Mouse (Mus musculus): ENCODE measurements around the gene Luzp1. TPM values are rescaled to one million over a fixed set of nuclear protein-coding genes. Genes with fewer than 3 reads are reported as not detected.

The Luzp1 gene
- polyA plus RNA-seq, 1 experiment from 2014 or later = 101 TPM

GRCm38 (mm10) chr4:136600536-136600935 is 131.0 kb downstream of the Luzp1 start:
- H3K4me1 ChIP-seq = peaks cover 21% of the 10 kb centered on the region
- peak overlapping the region; percentile 63 for H3K4me2 ChIP-seq
- H3K9me3 ChIP-seq = no peaks in the 10 kb centered on the region
- no peaks in the 10 kb centered on the region for H3K27me3 ChIP-seq
- no peak for ATAC-seq (ENCODE audit: low FRiP score)
- WGBS = 93% methylated on average over 2 of the region's 2 CpGs
- H3K4me3 ChIP-seq (replicated peaks) = peak overlapping the region; percentile 98
- peak overlapping the region; percentile 100; the same call in 1 of the 2 replicates for H3K9ac ChIP-seq
- 0 out of 2 replicates have a peak, but pooled peaks cover 3% of the 10 kb centered on the region for H3K36me3 ChIP-seq (replicated peaks)
- no peak overlapping the region for H3K27ac ChIP-seq

- Histone ChIP-seq H3K27me3 (no peaks in the 10 kb centered on the region), H3K9ac (peak overlapping the region; percentile 100), H3K4me1 (peaks cover 18% of the 10 kb centered on the region), H3K9me3 (no peaks in the 10 kb centered on the region), H3K27ac (peak overlapping the region; percentile 98), H3K4me3 (replicated peaks) (peak overlapping the region; percentile 98), H3K4me2 (peak overlapping the region; percentile 63), H3K36me3 (replicated peaks) (0 out of 2 replicates have a peak, but pooled peaks cover 3% of the 10 kb centered on the region)
- ATAC-seq (ENCODE audit: low FRiP score) = no peak
- WGBS = 2% methylated on average over 13 of the region's 13 CpGs
Observed at GRCm38 (mm10) chr4:136601476-136601875, 131.9 kb downstream of the Luzp1 start.

DNA sequence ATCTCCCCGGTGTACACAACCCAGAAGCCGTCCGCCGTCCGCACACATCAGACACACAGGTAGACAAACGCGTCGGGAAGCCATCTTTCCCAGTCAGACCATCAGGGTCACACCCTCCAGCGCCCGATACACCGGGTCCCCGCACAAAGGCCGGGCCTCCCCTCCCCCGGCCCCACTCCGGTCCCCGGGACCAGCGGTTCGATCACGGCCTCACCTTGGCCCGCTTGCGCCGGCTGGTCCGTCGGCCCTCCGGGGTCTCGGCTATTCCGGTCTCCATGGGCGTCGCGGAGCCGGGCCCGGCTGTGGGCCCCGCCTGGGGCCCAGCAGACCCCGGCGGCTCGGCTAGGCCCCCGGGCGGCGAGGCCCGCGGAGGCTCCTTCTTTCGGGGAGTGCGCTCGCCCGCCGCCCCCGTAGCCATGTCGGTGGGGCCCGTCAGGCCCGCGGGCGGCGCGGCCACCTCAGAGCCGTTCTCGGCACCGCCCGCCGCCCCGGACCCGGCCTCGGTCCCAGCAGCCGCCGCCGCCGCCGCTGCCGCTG is 132.5 kb downstream of the Luzp1 start:
- Histone ChIP-seq H3K4me1 (peaks cover 18% of the 10 kb centered on the region), H3K9me3 (no peaks in the 10 kb centered on the region), H3K9ac (peak overlapping the region; percentile 100), H3K27ac (peak overlapping the region; percentile 98), H3K36me3 (replicated peaks) (0 out of 2 replicates have a peak, but pooled peaks cover 3% of the 10 kb centered on the region), H3K4me2 (peak overlapping the region; percentile 63), H3K4me3 (replicated peaks) (peak overlapping the region; percentile 98), H3K27me3 (no peaks in the 10 kb centered on the region)
- ATAC-seq (ENCODE audit: low FRiP score) = peak; percentile 67
- WGBS = 0% methylated on average over 47 of the region's 68 CpGs

DNA sequence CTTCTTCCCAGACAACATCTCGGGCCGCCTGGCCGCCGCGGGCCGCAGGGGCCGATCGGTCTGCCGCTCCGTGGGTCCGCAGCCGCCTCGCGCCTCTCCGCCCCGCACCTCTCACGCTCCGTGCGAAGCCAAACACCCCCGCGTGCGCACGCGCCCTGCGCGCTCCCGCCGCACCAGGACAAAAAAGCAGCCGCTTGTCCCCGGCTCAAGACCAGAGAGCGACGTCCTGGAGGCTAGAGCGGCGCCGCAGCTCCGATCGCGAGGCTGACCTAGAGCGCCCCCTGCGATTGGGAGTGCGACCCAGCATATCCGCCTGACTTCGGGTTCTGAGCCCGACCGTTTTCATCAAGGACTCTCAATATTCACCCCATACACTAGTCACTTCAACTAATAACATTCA is 133.0 kb downstream of the Luzp1 start, which contains the start of gene Kdm1a:
Kdm1a (minus strand) TSS at position 156 of the 400 bp plus-strand sequence.
- H3K27ac ChIP-seq = peak within 1 kb of the TSS; percentile 98

More for the DNA sequence above, 133.0 kb downstream of the Luzp1 start, which contains the start of gene Kdm1a:
- H3K4me3 ChIP-seq (replicated peaks) = peak within 1 kb of the TSS; percentile 98
- 0 out of 2 replicates have a peak, but pooled peaks cover 3% of the 10 kb centered on the region for H3K36me3 ChIP-seq (replicated peaks)
- H3K27me3 ChIP-seq = no peaks in the 10 kb centered on the region
- no peaks in the 10 kb centered on the region for H3K9me3 ChIP-seq
- WGBS = under 1% methylated on average over 45 of the region's 45 CpGs
- ATAC-seq (ENCODE audit: low FRiP score) = peak; percentile 91
- H3K9ac ChIP-seq = peak within 1 kb of the TSS; percentile 100
- peak within 1 kb of the TSS; percentile 63 for H3K4me2 ChIP-seq
- peaks cover 18% of the 10 kb centered on the region for H3K4me1 ChIP-seq

Other genes with a start within 250 kb of the Luzp1 start
- 1.6 and 1.9 TPM in 2 replicates for gene Tcea3, start 222.0 kb upstream of the Luzp1 start, polyA plus RNA-seq (2016; fragmentation: Nextera tagmentation; extraction: Ambion mirVana)
- gene Zfp46, start 185.1 kb upstream of the Luzp1 start, polyA plus RNA-seq (2016; fragmentation: Nextera tagmentation; extraction: Ambion mirVana) = 25.8 and 38.1 TPM in 2 replicates
- 256 and 266 TPM in 2 replicates for gene Hnrnpr, start 158.8 kb upstream of the Luzp1 start, polyA plus RNA-seq (2016; fragmentation: Nextera tagmentation; extraction: Ambion mirVana)
- gene Htr1d, start 46.2 kb upstream of the Luzp1 start, polyA plus RNA-seq (2016; fragmentation: Nextera tagmentation; extraction: Ambion mirVana) = 0.23 and 0.59 TPM in 2 replicates
- gene 6030445D17Rik, start 7.5 kb upstream of the Luzp1 start, polyA plus RNA-seq (2016; fragmentation: Nextera tagmentation; extraction: Ambion mirVana) = 0.18 TPM in 1 of 2 replicates, not detected in the other
- 105 and 111 TPM in 2 replicates for gene Kdm1a, start 133.0 kb downstream of the Luzp1 start, polyA plus RNA-seq (2016; fragmentation: Nextera tagmentation; extraction: Ambion mirVana)
- not detected in 2 replicates for gene Tex46, start 140.7 kb downstream of the Luzp1 start, polyA plus RNA-seq (2016; fragmentation: Nextera tagmentation; extraction: Ambion mirVana)
- 0.08 TPM in 1 of 2 replicates, not detected in the other for gene Lactbl1, start 152.9 kb downstream of the Luzp1 start, polyA plus RNA-seq (2016; fragmentation: Nextera tagmentation; extraction: Ambion mirVana)